Mouse (Mus musculus): ENCODE results near the gene Ikzf2. TPM values are rescaled to one million over a fixed set of nuclear protein-coding genes. Genes with fewer than 3 reads are reported as not detected.

Gene Ikzf2
- polyA plus RNA-seq, 2 experiments = 2.6 to 4.6 TPM

GRCm38 (mm10) chr1:69518012-69518411 is 169.0 kb downstream of the Ikzf2 start:
- no peak overlapping the region for H3K4me3 ChIP-seq (replicated peaks; ENCODE audit: low read length)
- DNase-seq (ENCODE audit: low spot score) (no peak), ATAC-seq (ENCODE audit: low FRiP score, low read depth) (no peak)
- no peak overlapping the region for H3K9ac ChIP-seq (ENCODE audit: low read depth, low read length, severe bottlenecking)
- no peaks in the 10 kb centered on the region for H3K9me3 ChIP-seq (ENCODE audit: control insufficient read depth, low read length)
- no peaks in the 10 kb centered on the region for H3K27me3 ChIP-seq (ENCODE audit: control insufficient read depth, insufficient read depth, low read length)
- no peak overlapping the region for H3K4me2 ChIP-seq (replicated peaks; ENCODE audit: low read depth, low read length, severe bottlenecking)
- no peak overlapping the region for H3K27ac ChIP-seq (replicated peaks; ENCODE audit: low read depth, low read length)
- no peak for TF ChIP-seq POLR2A (IDR thresholded peaks at IDR 0.05; ENCODE audit: borderline replicate concordance, extremely low read depth, insufficient read depth, insufficient read length)
- H3K36me3 ChIP-seq (ENCODE audit: control insufficient read depth, insufficient read depth, low read length) = no peaks in the 10 kb centered on the region
- WGBS = 78% methylated on average over 4 of the region's 4 CpGs
- no peaks in the 10 kb centered on the region for H3K4me1 ChIP-seq (ENCODE audit: control insufficient read depth, insufficient read depth, low read length)

GRCm38 (mm10) chr1:69516144-69516543 is 170.9 kb downstream of the Ikzf2 start:
- no peak overlapping the region for H3K27ac ChIP-seq (replicated peaks; ENCODE audit: low read depth, low read length)
- H3K4me3 ChIP-seq (replicated peaks; ENCODE audit: low read length) = no peak overlapping the region
- ATAC-seq (ENCODE audit: low FRiP score, low read depth) = no peak
- no peak for TF ChIP-seq POLR2A (IDR thresholded peaks at IDR 0.05; ENCODE audit: borderline replicate concordance, extremely low read depth, insufficient read depth, insufficient read length)
- WGBS = 82% methylated on average over 5 of the region's 5 CpGs
- no peaks in the 10 kb centered on the region for H3K9me3 ChIP-seq (ENCODE audit: control insufficient read depth, low read length)
- no peaks in the 10 kb centered on the region for H3K27me3 ChIP-seq (ENCODE audit: control insufficient read depth, insufficient read depth, low read length)
- no peaks in the 10 kb centered on the region for H3K4me1 ChIP-seq (ENCODE audit: control insufficient read depth, insufficient read depth, low read length)
- no peak overlapping the region for H3K4me2 ChIP-seq (replicated peaks; ENCODE audit: low read depth, low read length, severe bottlenecking)
- DNase-seq (ENCODE audit: low spot score) = no peak
- H3K36me3 ChIP-seq (ENCODE audit: control insufficient read depth, insufficient read depth, low read length) = no peaks in the 10 kb centered on the region
- H3K9ac ChIP-seq (ENCODE audit: low read depth, low read length, severe bottlenecking) = no peak overlapping the region

DNA sequence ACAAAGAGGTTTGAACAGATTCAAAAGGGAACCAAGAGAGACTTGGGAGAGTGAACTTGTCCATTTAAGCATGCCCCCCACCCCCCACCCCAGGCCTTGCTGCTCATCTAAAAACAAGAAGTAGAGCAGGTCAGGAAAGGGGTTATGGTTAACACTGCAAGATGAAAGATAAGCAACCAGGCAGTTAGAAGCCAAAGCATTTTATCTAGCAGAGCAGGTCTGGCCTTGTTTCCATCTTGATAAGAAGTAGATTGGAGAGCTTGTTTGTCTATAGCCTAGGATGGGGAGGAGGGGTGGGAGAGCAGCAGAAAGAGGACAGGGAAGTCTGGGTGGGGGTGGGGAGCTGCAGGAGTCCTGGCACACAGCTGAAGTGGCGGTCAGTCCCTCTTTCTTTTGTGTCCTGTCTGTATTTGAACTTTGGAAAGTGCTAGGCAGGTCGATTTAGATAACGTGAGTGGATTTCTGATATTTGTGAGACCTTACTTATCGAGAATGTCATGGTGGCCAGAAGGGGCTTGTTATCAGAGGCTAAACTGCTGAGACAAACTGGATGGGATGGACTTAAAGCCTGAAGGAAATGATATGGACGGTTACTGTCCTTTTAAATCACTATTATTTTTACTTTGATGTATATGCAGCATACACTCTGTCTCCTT is 173.3 kb downstream of the Ikzf2 start:
- DNase-seq (ENCODE audit: low spot score) (no peak), ATAC-seq (ENCODE audit: low FRiP score, low read depth) (no peak)
- Histone ChIP-seq H3K4me1 (ENCODE audit: control insufficient read depth, insufficient read depth, low read length) (no peaks in the 10 kb centered on the region), H3K27ac (replicated peaks; ENCODE audit: low read depth, low read length) (no peak overlapping the region), H3K9ac (ENCODE audit: low read depth, low read length, severe bottlenecking) (no peak overlapping the region), H3K27me3 (ENCODE audit: control insufficient read depth, insufficient read depth, low read length) (no peaks in the 10 kb centered on the region), H3K36me3 (ENCODE audit: control insufficient read depth, insufficient read depth, low read length) (no peaks in the 10 kb centered on the region), H3K9me3 (ENCODE audit: control insufficient read depth, low read length) (no peaks in the 10 kb centered on the region), H3K4me3 (replicated peaks; ENCODE audit: low read length) (no peak overlapping the region), H3K4me2 (replicated peaks; ENCODE audit: low read depth, low read length, severe bottlenecking) (no peak overlapping the region)
- 54% methylated on average over 5 of the region's 5 CpGs for WGBS
- TF ChIP-seq POLR2A (IDR thresholded peaks at IDR 0.05; ENCODE audit: borderline replicate concordance, extremely low read depth, insufficient read depth, insufficient read length) = no peak

- Histone ChIP-seq H3K4me2 (replicated peaks; ENCODE audit: low read depth, low read length, severe bottlenecking) (no peak overlapping the region), H3K4me1 (ENCODE audit: control insufficient read depth, insufficient read depth, low read length) (no peaks in the 10 kb centered on the region), H3K9me3 (ENCODE audit: control insufficient read depth, low read length) (no peaks in the 10 kb centered on the region), H3K9ac (ENCODE audit: low read depth, low read length, severe bottlenecking) (no peak overlapping the region), H3K27ac (replicated peaks; ENCODE audit: low read depth, low read length) (no peak overlapping the region), H3K36me3 (ENCODE audit: control insufficient read depth, insufficient read depth, low read length) (no peaks in the 10 kb centered on the region), H3K4me3 (replicated peaks; ENCODE audit: low read length) (no peak overlapping the region), H3K27me3 (ENCODE audit: control insufficient read depth, insufficient read depth, low read length) (no peaks in the 10 kb centered on the region)
- no peak for DNase-seq (ENCODE audit: low spot score)
- no peak for TF ChIP-seq POLR2A (IDR thresholded peaks at IDR 0.05; ENCODE audit: borderline replicate concordance, extremely low read depth, insufficient read depth, insufficient read length)
- no peak for ATAC-seq (ENCODE audit: low FRiP score, low read depth)
- WGBS = 54% methylated on average over 3 of the region's 3 CpGs
Measured at GRCm38 (mm10) chr1:69508275-69508674, 178.8 kb downstream of the Ikzf2 start.

DNA sequence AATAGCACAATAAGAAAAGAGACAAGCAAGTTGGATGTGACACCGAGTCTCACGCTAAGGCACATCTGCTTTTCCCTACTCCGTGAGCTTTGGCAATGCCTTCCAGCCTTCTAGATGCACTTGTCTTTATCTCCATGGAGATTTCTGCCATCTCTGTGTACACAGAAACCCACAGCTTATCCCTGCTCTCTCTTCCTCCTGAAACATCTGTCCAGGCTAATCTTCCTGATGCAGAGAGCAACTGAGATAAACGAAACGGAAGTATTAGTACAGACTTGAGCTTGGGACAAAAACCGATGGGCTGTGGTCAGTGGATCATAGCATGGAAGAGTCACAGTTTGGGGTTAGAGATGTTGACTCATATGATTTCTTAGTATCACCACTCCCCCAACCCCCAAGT is 179.5 kb downstream of the Ikzf2 start:
- Histone ChIP-seq H3K36me3 (ENCODE audit: control insufficient read depth, insufficient read depth, low read length) (no peaks in the 10 kb centered on the region), H3K9ac (ENCODE audit: low read depth, low read length, severe bottlenecking) (no peak overlapping the region), H3K4me2 (replicated peaks; ENCODE audit: low read depth, low read length, severe bottlenecking) (no peak overlapping the region), H3K4me3 (replicated peaks; ENCODE audit: low read length) (no peak overlapping the region), H3K9me3 (ENCODE audit: control insufficient read depth, low read length) (no peaks in the 10 kb centered on the region), H3K27me3 (ENCODE audit: control insufficient read depth, insufficient read depth, low read length) (no peaks in the 10 kb centered on the region), H3K4me1 (ENCODE audit: control insufficient read depth, insufficient read depth, low read length) (no peaks in the 10 kb centered on the region), H3K27ac (replicated peaks; ENCODE audit: low read depth, low read length) (no peak overlapping the region)
- no peak for TF ChIP-seq POLR2A (IDR thresholded peaks at IDR 0.05; ENCODE audit: borderline replicate concordance, extremely low read depth, insufficient read depth, insufficient read length)
- ATAC-seq (ENCODE audit: low FRiP score, low read depth) (no peak), DNase-seq (ENCODE audit: low spot score) (no peak)
- 91% methylated on average over 6 of the region's 6 CpGs for WGBS

Measured in limb, embryonic 14.5 days (tissue).